Mouse (Mus musculus): ENCODE data around the gene Syna. TPM values are rescaled to one million over a fixed set of nuclear protein-coding genes. Genes with fewer than 3 reads are reported as not detected.

Syna gene
- polyA plus RNA-seq, 1 experiment from 2014 or later: not detected

GRCm38 (mm10) chr5:134544516-134545241, 15.3 kb downstream of the Syna start:
- no peak for ATAC-seq
- H3K4me2 ChIP-seq (ENCODE audit: low read depth, low read length): no peak overlapping the region
- H3K36me3 ChIP-seq (ENCODE audit: control insufficient read depth, insufficient read depth, low read length): no peaks in the 10 kb centered on the region
- no peak overlapping the region for H3K4me3 ChIP-seq (ENCODE audit: low read length)
- no peak overlapping the region for H3K9ac ChIP-seq (ENCODE audit: low read depth, low read length)
- H3K4me1 ChIP-seq (ENCODE audit: control insufficient read depth, insufficient read depth, low read length): peaks cover 45% of the 10 kb centered on the region
- H3K27ac ChIP-seq (ENCODE audit: low read length): no peak overlapping the region
- 68% methylated on average over 19 of the region's 19 CpGs for WGBS
- H3K27me3 ChIP-seq (replicated peaks; ENCODE audit: control insufficient read depth, insufficient read depth, low read length): no peaks in the 10 kb centered on the region
- no peaks in the 10 kb centered on the region for H3K9me3 ChIP-seq (ENCODE audit: control insufficient read depth, low read length)

GRCm38 (mm10) chr5:134541640-134542039, 18.3 kb downstream of the Syna start:
- Histone ChIP-seq H3K9ac (ENCODE audit: low read depth, low read length) (0 out of 2 replicates have a peak overlapping the region, but pooled peaks have one; percentile 5), H3K27ac (ENCODE audit: low read length) (peak overlapping the region; percentile 64), H3K27me3 (replicated peaks; ENCODE audit: control insufficient read depth, insufficient read depth, low read length) (no peaks in the 10 kb centered on the region), H3K4me3 (ENCODE audit: low read length) (no peak overlapping the region), H3K9me3 (ENCODE audit: control insufficient read depth, low read length) (no peaks in the 10 kb centered on the region), H3K36me3 (ENCODE audit: control insufficient read depth, insufficient read depth, low read length) (no peaks in the 10 kb centered on the region; the same call in 1 of the 2 replicates), H3K4me1 (ENCODE audit: control insufficient read depth, insufficient read depth, low read length) (peaks cover 31% of the 10 kb centered on the region), H3K4me2 (ENCODE audit: low read depth, low read length) (no peak overlapping the region)
- 39% methylated on average over 7 of the region's 7 CpGs for WGBS
- ATAC-seq: no peak

DNA sequence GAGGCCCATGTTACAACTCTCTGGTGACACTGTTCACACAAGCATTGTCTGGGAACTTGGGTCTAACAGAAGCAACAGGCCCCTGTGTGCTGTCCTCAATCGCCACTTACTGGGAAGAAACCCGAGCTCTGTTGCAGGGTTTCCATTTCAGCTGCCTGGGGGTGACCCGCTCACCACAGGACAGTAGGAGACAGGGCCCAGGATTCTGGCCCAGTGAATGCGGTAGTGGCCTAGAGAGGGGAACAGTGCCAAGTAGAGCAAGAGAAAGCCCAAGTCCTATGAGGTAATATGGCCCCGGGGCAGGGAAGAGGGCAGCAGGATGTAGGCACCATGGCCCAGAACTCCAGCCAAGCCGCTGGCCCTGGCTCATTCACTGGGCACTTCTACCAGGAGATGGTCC, 19.1 kb downstream of the Syna start:
- Histone ChIP-seq H3K36me3 (ENCODE audit: control insufficient read depth, insufficient read depth, low read length) (no peaks in the 10 kb centered on the region; the same call in 1 of the 2 replicates), H3K27me3 (replicated peaks; ENCODE audit: control insufficient read depth, insufficient read depth, low read length) (no peaks in the 10 kb centered on the region), H3K4me2 (ENCODE audit: low read depth, low read length) (no peak overlapping the region), H3K9ac (ENCODE audit: low read depth, low read length) (no peak overlapping the region), H3K27ac (ENCODE audit: low read length) (peak overlapping the region; percentile 68), H3K4me1 (ENCODE audit: control insufficient read depth, insufficient read depth, low read length) (peaks cover 26% of the 10 kb centered on the region), H3K4me3 (ENCODE audit: low read length) (no peak overlapping the region), H3K9me3 (ENCODE audit: control insufficient read depth, low read length) (no peaks in the 10 kb centered on the region)
- WGBS: 76% methylated on average over 6 of the region's 6 CpGs
- ATAC-seq: no peak

GRCm38 (mm10) chr5:134539891-134540290, 20.1 kb downstream of the Syna start:
- 15% methylated on average over 3 of the region's 3 CpGs for WGBS
- peaks cover 26% of the 10 kb centered on the region for H3K4me1 ChIP-seq (ENCODE audit: control insufficient read depth, insufficient read depth, low read length)
- H3K4me2 ChIP-seq (ENCODE audit: low read depth, low read length): no peak overlapping the region
- peak overlapping the region; percentile 18; the same call in 1 of the 2 replicates for H3K9ac ChIP-seq (ENCODE audit: low read depth, low read length)
- no peaks in the 10 kb centered on the region; the same call in 1 of the 2 replicates for H3K36me3 ChIP-seq (ENCODE audit: control insufficient read depth, insufficient read depth, low read length)
- peak overlapping the region; percentile 68 for H3K27ac ChIP-seq (ENCODE audit: low read length)
- peak; percentile 83 for ATAC-seq
- H3K9me3 ChIP-seq (ENCODE audit: control insufficient read depth, low read length): no peaks in the 10 kb centered on the region
- H3K4me3 ChIP-seq (ENCODE audit: low read length): no peak overlapping the region
- no peaks in the 10 kb centered on the region for H3K27me3 ChIP-seq (replicated peaks; ENCODE audit: control insufficient read depth, insufficient read depth, low read length)

DNA sequence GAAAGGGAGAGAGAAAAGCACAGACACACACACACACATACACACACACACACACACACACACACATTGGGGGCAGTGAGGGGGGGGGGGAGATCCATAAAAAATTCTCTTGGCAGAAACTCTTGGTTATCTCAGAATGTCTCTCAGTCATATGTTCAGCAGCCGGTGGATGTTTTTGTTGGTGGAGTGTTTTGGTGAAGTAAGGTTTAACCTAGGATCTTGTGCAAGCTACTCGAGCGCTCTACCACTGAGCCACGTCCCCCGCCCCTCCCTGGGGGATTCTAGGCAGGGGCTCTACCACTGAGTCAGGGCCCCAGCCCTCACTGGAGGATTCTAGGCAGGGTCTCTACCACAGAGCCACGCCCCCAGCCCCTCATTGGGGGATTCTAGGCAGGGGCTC, 23.9 kb downstream of the Syna start:
- 91% methylated on average over 6 of the region's 6 CpGs for WGBS
- ATAC-seq: no peak
- Histone ChIP-seq H3K36me3 (ENCODE audit: control insufficient read depth, insufficient read depth, low read length) (peaks cover 13% of the 10 kb centered on the region), H3K9ac (ENCODE audit: low read depth, low read length) (no peak overlapping the region), H3K27ac (ENCODE audit: low read length) (no peak overlapping the region), H3K27me3 (replicated peaks; ENCODE audit: control insufficient read depth, insufficient read depth, low read length) (no peaks in the 10 kb centered on the region), H3K9me3 (ENCODE audit: control insufficient read depth, low read length) (no peaks in the 10 kb centered on the region), H3K4me1 (ENCODE audit: control insufficient read depth, insufficient read depth, low read length) (peaks cover 16% of the 10 kb centered on the region), H3K4me3 (ENCODE audit: low read length) (no peak overlapping the region), H3K4me2 (ENCODE audit: low read depth, low read length) (no peak overlapping the region)

DNA sequence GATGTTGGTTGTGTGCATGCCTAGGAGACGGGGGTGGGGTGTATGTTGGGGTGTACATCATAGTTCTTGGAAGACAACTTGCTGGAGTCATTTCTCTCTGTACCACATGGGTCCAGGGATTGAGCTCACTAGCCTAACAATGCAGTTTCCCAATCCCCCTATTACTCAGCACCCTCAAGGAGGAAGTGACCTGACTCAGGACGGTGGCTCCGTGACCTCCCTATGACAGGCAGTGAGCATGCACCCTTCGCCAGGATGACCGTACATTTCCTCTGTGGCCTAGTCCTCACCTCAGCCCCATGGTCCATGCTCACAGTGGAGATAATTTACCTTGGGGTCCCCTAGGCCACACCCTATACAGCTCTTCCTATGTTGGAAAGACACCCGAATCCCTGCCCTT, 27.6 kb downstream of the Syna start:
- no peaks in the 10 kb centered on the region for H3K4me1 ChIP-seq (ENCODE audit: control insufficient read depth, insufficient read depth, low read length)
- H3K4me3 ChIP-seq (ENCODE audit: low read length): no peak overlapping the region
- 94% methylated on average over 6 of the region's 6 CpGs for WGBS
- H3K9ac ChIP-seq (ENCODE audit: low read depth, low read length): no peak overlapping the region
- ATAC-seq: no peak
- H3K27ac ChIP-seq (ENCODE audit: low read length): no peak overlapping the region
- H3K9me3 ChIP-seq (ENCODE audit: control insufficient read depth, low read length): no peaks in the 10 kb centered on the region
- no peak overlapping the region for H3K4me2 ChIP-seq (ENCODE audit: low read depth, low read length)
- peaks cover 13% of the 10 kb centered on the region for H3K36me3 ChIP-seq (ENCODE audit: control insufficient read depth, insufficient read depth, low read length)
- H3K27me3 ChIP-seq (replicated peaks; ENCODE audit: control insufficient read depth, insufficient read depth, low read length): no peaks in the 10 kb centered on the region

DNA sequence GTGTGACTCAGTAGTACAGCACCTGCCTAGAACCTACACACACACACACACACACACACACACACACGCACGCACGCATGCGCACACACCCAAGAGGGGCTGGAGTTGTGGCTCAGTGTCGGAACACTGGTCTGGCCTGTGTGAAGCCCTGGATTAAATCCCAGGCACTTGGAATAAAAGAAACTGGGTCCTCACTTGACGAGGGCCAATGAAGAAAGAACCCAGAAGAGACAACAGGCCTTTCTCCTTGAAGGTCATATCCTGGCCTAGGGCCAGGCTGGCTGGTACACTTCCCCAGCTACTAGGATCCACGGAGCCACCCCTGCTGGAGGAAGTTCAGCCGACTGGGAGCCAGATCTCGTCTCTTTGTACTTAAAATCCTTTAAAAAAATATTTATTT, 28.4 kb downstream of the Syna start:
- WGBS: 78% methylated on average over 9 of the region's 9 CpGs
- H3K27me3 ChIP-seq (replicated peaks; ENCODE audit: control insufficient read depth, insufficient read depth, low read length): no peaks in the 10 kb centered on the region
- no peaks in the 10 kb centered on the region for H3K4me1 ChIP-seq (ENCODE audit: control insufficient read depth, insufficient read depth, low read length)
- H3K36me3 ChIP-seq (ENCODE audit: control insufficient read depth, insufficient read depth, low read length): peaks cover 13% of the 10 kb centered on the region
- H3K4me3 ChIP-seq (ENCODE audit: low read length): no peak overlapping the region
- H3K27ac ChIP-seq (ENCODE audit: low read length): no peak overlapping the region
- H3K9ac ChIP-seq (ENCODE audit: low read depth, low read length): no peak overlapping the region
- no peak for ATAC-seq
- H3K4me2 ChIP-seq (ENCODE audit: low read depth, low read length): no peak overlapping the region
- H3K9me3 ChIP-seq (ENCODE audit: control insufficient read depth, low read length): no peaks in the 10 kb centered on the region

GRCm38 (mm10) chr5:134530830-134531229, 29.1 kb downstream of the Syna start:
- H3K4me3 ChIP-seq (ENCODE audit: low read length): no peak overlapping the region
- H3K9ac ChIP-seq (ENCODE audit: low read depth, low read length): no peak overlapping the region
- H3K9me3 ChIP-seq (ENCODE audit: control insufficient read depth, low read length): no peaks in the 10 kb centered on the region
- no peak overlapping the region for H3K27ac ChIP-seq (ENCODE audit: low read length)
- H3K4me1 ChIP-seq (ENCODE audit: control insufficient read depth, insufficient read depth, low read length): no peaks in the 10 kb centered on the region
- ATAC-seq: no peak
- WGBS: 78% methylated on average over 7 of the region's 7 CpGs
- H3K36me3 ChIP-seq (ENCODE audit: control insufficient read depth, insufficient read depth, low read length): peaks cover 16% of the 10 kb centered on the region
- no peak overlapping the region for H3K4me2 ChIP-seq (ENCODE audit: low read depth, low read length)
- H3K27me3 ChIP-seq (replicated peaks; ENCODE audit: control insufficient read depth, insufficient read depth, low read length): no peaks in the 10 kb centered on the region

DNA sequence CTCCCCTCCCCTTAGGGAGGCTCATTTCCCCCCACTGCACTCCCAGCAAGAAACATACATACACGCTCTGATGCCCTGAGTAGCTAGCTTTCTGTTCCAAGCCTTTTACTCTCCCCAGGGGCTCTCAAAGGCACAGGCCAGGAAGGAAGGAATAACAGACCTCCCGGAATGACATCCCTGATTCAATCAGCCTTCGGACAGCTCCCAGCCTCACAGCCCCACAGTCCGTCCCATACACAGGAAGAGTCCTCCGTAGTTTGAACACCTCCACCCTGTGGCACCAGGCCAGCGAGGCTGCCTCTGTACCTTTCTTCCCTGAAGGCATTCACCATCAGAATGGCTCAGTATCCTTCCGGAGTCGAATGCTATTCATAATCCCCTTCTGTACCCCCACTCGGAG, 31.5 kb downstream of the Syna start:
- H3K27me3 ChIP-seq (replicated peaks; ENCODE audit: control insufficient read depth, insufficient read depth, low read length): no peaks in the 10 kb centered on the region
- H3K27ac ChIP-seq (ENCODE audit: low read length): no peak overlapping the region
- H3K4me2 ChIP-seq (ENCODE audit: low read depth, low read length): no peak overlapping the region
- no peak overlapping the region for H3K4me3 ChIP-seq (ENCODE audit: low read length)
- no peaks in the 10 kb centered on the region for H3K4me1 ChIP-seq (ENCODE audit: control insufficient read depth, insufficient read depth, low read length)
- WGBS: 40% methylated on average over 9 of the region's 9 CpGs
- peaks cover 11% of the 10 kb centered on the region for H3K36me3 ChIP-seq (ENCODE audit: control insufficient read depth, insufficient read depth, low read length)
- no peak for ATAC-seq
- no peaks in the 10 kb centered on the region for H3K9me3 ChIP-seq (ENCODE audit: control insufficient read depth, low read length)
- no peak overlapping the region for H3K9ac ChIP-seq (ENCODE audit: low read depth, low read length)

Measured in intestine, embryonic 16.5 days (tissue).